Comparison of ENCODE assay signal across 10 mouse cellular contexts in the genomic region with DNA sequence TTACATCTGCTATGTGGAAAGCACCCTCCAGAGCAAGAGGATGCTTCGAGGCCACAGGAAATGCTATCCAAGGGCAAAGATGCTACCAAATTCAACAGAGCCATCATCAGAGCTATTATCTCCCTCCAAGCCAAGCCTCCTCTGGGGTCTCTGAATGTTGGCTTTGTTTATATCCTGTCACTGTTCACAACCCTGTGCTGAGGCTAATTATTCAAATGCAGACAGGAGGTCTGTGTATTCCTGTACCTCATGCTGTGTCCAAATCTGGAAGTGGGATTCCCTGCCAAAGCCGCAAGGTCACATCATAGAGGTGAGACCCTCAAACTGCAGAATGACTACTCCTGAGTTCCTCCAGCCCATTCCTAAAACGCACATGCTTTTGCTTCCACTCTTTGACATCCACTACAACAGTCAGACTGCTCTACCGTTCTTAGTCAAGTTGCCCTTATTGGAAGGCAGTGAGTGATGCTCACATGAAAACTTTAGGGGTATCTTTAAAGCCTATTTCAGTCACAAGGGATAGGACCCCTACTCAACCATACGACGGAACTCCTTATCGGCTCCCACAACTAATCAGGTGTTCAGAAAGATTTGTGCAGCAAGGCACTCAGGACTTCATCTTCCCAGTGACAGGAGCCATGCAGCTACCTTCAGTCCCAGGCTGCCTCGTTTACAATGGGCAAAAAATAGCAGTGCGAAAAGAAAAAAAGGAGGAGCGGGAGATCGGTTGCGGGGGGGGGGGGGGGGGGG.
A peak's percentile ranks its signal among the peaks of the same experiment; 100 is the strongest.
DNase-seq lines count a peak whose midpoint lies in the region; ATAC-seq lines count a peak whose summit lies in the region.
"Had no signal": no experiment of that assay in that cellular context is flagged by ENCODE, and none has a peak within 500 bp of the region (broad histone marks: within the 10 kb centered on the region; RNA-seq: fewer than 3 reads in every experiment).

No protein-coding gene starts in this region.

- DNase-seq in heart, adult 18-20 months = no peak
- DNase-seq in cerebellum, adult 11 months = peak; percentile 36
- DNase-seq in urinary bladder, postnatal 10 days (ENCODE audit: low spot score) = no peak
- no peak for DNase-seq in kidney, postnatal 4 days
- DNase-seq: kidney, adult 2 months had no signal

- H3K4me2 ChIP-seq in heart, embryonic 15.5 days = peak overlapping the region; percentile 42
- peak overlapping the region; percentile 41 for H3K4me2 ChIP-seq in forebrain, embryonic 12.5 days
- H3K4me2 ChIP-seq in limb, embryonic 15.5 days = no peak overlapping the region
- H3K4me2 ChIP-seq: liver, embryonic 15.5 days had no signal

- ATAC-seq in heart, embryonic 15.5 days (replicated peaks; ENCODE audit: insufficient number of reproducible peaks, insufficient read depth, low FRiP score, low read depth) = no peak
- ATAC-seq in forebrain, embryonic 12.5 days (ENCODE audit: low FRiP score) = no peak; the same call in 1 of the 2 replicates
- ATAC-seq in limb, embryonic 15.5 days (ENCODE audit: insufficient number of reproducible peaks, low FRiP score, low TSS enrichment, low read depth) = no peak
- no peak for ATAC-seq in erythroblast, adult 5-6 weeks (replicated peaks; ENCODE audit: low FRiP score, poor library complexity, severe bottlenecking)

- WGBS in heart, embryonic 15.5 days = 39% methylated on average over 11 of the region's 12 CpGs
- WGBS in forebrain, embryonic 12.5 days = 35% methylated on average over 9 of the region's 12 CpGs
- 52% methylated on average over 11 of the region's 12 CpGs for WGBS in limb, embryonic 15.5 days

- peak overlapping the region; percentile 26 for H3K4me3 ChIP-seq in heart, embryonic 15.5 days
- H3K4me3 ChIP-seq in forebrain, embryonic 12.5 days (replicated peaks) = peak overlapping the region; percentile 16
- no peak overlapping the region for H3K4me3 ChIP-seq in limb, embryonic 15.5 days
- H3K4me3 ChIP-seq: liver, embryonic 15.5 days had no signal

- H3K27me3 ChIP-seq in heart, embryonic 15.5 days = no peaks in the 10 kb centered on the region
- no peaks in the 10 kb centered on the region for H3K27me3 ChIP-seq in forebrain, embryonic 12.5 days
- no peaks in the 10 kb centered on the region for H3K27me3 ChIP-seq in limb, embryonic 15.5 days
- H3K27me3 ChIP-seq: liver, embryonic 15.5 days had no signal

- H3K4me1 ChIP-seq in heart, embryonic 15.5 days (replicated peaks) = peaks cover 13% of the 10 kb centered on the region
- H3K4me1 ChIP-seq in forebrain, embryonic 12.5 days = peaks cover 16% of the 10 kb centered on the region
- H3K4me1 ChIP-seq in limb, embryonic 15.5 days = peaks cover 8% of the 10 kb centered on the region

- H3K27ac ChIP-seq in heart, embryonic 15.5 days = no peak overlapping the region
- H3K27ac ChIP-seq in forebrain, embryonic 12.5 days = no peak overlapping the region; the same call in 1 of the 2 replicates
- H3K27ac ChIP-seq in limb, embryonic 15.5 days = peak overlapping the region; percentile 33; the same call in 1 of the 2 replicates
- H3K27ac ChIP-seq: liver, embryonic 15.5 days had no signal

- H3K36me3 ChIP-seq in heart, embryonic 15.5 days = no peaks in the 10 kb centered on the region
- H3K36me3 ChIP-seq in forebrain, embryonic 12.5 days (replicated peaks) = peaks cover 6% of the 10 kb centered on the region; the same call in 1 of the 2 replicates
- H3K36me3 ChIP-seq in limb, embryonic 15.5 days = peaks cover 12% of the 10 kb centered on the region
- H3K36me3 ChIP-seq: liver, embryonic 15.5 days had no signal

- H3K9ac ChIP-seq in heart, embryonic 15.5 days = no peak overlapping the region
- no peak overlapping the region for H3K9ac ChIP-seq in forebrain, embryonic 12.5 days
- H3K9ac ChIP-seq in limb, embryonic 15.5 days = no peak overlapping the region
- H3K9ac ChIP-seq: liver, embryonic 15.5 days had no signal

- no peaks in the 10 kb centered on the region for H3K9me3 ChIP-seq in heart, embryonic 15.5 days (replicated peaks)
- H3K9me3 ChIP-seq in forebrain, embryonic 12.5 days = no peaks in the 10 kb centered on the region
- no peaks in the 10 kb centered on the region for H3K9me3 ChIP-seq in limb, embryonic 15.5 days
- H3K9me3 ChIP-seq: liver, embryonic 15.5 days had no signal
